Mouse (Mus musculus): ENCODE measurements around the gene Drd4. TPM values are rescaled to one million over a fixed set of nuclear protein-coding genes. Genes with fewer than 3 reads are reported as not detected.

Drd4 gene
- polyA plus RNA-seq, 1 experiment: 0.04 TPM

DNA sequence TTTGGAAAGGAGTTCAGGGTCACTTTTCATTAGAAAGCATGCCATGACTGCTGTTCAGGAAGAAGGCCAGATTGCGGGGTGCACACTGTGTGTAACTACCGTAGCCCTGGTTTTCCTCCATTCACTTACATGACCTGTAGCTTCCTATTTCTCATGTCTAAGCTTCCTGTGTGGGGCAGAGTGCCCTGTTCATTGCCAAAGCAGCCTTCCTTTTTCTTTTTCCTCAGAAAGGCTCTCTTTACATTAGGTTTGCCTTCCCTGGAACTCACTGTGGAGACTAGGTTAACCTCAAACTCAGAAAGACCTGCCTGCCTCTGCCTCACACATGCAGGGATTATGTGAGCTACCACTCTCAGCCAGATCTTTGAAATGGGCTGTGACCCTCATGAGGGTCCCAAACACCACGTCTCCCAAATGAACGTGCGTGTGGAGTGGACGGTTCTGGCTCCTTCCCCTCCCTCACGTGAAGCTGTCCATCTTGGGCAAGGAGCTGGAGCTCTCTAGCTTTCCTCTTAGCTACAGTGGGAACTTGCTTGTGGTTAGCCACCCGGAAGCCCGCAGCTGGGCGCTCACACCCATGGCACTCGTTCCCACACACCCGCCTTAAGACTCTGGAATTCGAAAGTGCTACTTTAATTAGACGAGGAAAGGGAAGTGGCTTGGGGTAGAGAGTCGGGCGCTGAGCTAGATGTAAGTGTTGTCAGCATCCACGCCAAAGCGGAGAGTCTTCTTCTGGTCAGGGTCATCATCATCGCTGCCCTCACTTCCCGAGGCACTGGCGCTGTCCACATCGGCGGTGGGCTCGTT is 23.1 kb upstream of the Drd4 start:
- Histone ChIP-seq H3K9me3 (no peaks in the 10 kb centered on the region), H3K4me3 (replicated peaks) (peak overlapping the region; percentile 91), H3K4me1 (peaks cover 67% of the 10 kb centered on the region), H3K27me3 (replicated peaks) (peaks cover 34% of the 10 kb centered on the region), H3K36me3 (replicated peaks; ENCODE audit: low read length) (peaks cover 14% of the 10 kb centered on the region)
- no peak for TF ChIP-seq FLI1 (IDR thresholded peaks at IDR 0.05; ENCODE audit: low read length)
- no peak for TF ChIP-seq GATA1 (IDR thresholded peaks at IDR 0.05; ENCODE audit: borderline replicate concordance, low read length)

DNA sequence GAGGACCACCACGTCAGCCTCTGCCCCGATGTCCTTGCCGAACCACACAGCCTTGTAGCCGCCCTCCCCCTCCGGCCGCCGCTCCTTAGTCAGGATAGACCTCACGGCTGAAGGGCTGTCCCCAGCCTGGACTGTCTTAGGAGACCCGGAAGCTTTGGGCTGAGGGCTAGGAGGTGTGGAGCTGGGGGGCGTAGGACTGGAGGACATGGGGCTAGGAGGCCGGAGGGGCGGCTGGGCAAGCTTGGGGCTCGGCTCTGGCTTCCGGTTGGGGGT is 22.6 kb upstream of the Drd4 start:
- Histone ChIP-seq H3K36me3 (replicated peaks; ENCODE audit: low read length) (peaks cover 9% of the 10 kb centered on the region), H3K9me3 (no peaks in the 10 kb centered on the region), H3K4me3 (replicated peaks) (peak overlapping the region; percentile 91), H3K27me3 (replicated peaks) (peaks cover 40% of the 10 kb centered on the region), H3K4me1 (peaks cover 67% of the 10 kb centered on the region)
- TF ChIP-seq GATA1 (IDR thresholded peaks at IDR 0.05; ENCODE audit: borderline replicate concordance, low read length) (no peak), FLI1 (IDR thresholded peaks at IDR 0.05; ENCODE audit: low read length) (no peak)

DNA sequence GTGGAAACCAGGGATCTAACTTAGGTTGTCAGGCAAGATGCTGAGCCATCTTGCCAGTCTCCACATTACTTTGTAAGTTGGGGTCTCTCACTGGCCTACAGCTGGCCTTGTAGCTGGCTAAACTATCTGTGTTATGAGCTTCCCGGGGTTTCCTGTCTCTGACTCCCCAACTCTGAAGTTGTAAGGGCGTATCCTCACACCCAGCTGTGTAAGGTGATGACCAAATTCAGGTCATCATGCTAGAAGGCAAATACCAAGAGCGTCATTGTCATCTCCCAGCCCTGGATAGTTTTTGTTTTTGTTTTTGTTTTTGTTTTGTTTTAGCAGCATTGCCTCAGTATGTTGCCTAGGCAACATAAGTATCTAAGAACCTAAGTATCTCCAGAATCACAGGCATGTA is 21.2 kb upstream of the Drd4 start:
- Histone ChIP-seq H3K4me1 (peaks cover 53% of the 10 kb centered on the region), H3K4me3 (replicated peaks) (no peak overlapping the region), H3K9me3 (no peaks in the 10 kb centered on the region), H3K27me3 (replicated peaks) (peaks cover 52% of the 10 kb centered on the region), H3K36me3 (replicated peaks; ENCODE audit: low read length) (no peaks in the 10 kb centered on the region)
- TF ChIP-seq GATA1 (IDR thresholded peaks at IDR 0.05; ENCODE audit: borderline replicate concordance, low read length) (no peak), FLI1 (IDR thresholded peaks at IDR 0.05; ENCODE audit: low read length) (no peak)

DNA sequence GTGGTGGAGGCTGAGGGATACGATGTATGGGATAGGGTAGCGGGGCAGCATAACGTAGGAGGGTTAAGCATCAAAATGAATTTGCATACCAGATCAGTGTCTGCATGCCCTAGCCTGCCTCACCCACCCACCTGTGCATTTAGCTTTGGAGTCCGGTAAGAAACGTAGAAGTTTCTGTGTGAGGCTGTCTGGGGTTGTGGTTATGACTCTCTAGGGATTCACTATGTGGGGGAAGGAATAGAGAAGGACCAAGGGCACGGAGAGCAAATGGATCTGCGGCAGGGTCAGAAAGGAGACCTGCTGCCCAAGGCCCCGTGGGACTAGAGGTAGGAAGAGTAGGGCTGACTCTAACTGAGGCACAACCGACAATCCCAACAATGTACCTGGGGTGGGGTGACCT is 16.4 kb upstream of the Drd4 start:
- no peaks in the 10 kb centered on the region for H3K9me3 ChIP-seq
- no peaks in the 10 kb centered on the region for H3K36me3 ChIP-seq (replicated peaks; ENCODE audit: low read length)
- H3K27me3 ChIP-seq (replicated peaks): peaks cover 85% of the 10 kb centered on the region

DNA sequence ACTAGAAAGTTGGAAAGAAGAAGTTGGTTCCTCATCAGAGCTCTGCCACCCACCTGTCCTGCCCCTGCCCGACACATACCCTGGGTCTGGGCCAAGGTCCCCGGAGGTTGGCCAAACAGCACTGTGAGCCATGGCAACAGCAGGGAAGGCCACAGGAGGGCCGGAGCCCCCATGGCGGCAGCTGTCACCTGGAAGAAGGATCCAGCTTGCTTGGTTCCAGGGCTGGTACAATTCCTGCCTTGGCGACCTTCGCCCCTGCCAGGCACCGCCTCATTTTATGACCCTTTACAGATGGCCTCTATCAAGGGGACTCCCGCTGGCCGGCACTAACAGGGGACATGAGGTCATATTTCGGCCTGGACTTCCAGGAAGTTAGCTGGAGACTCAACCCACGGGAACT is 15.3 kb upstream of the Drd4 start, which contains the start of gene Cdhr5:
Gene Cdhr5 (minus strand): TSS at position 241 of the 400 bp plus-strand sequence.
- Histone ChIP-seq H3K4me1 (peaks cover 42% of the 10 kb centered on the region), H3K9me3 (no peaks in the 10 kb centered on the region), H3K4me3 (replicated peaks) (no peak within 1 kb of the TSS), H3K27me3 (replicated peaks) (peaks cover 87% of the 10 kb centered on the region), H3K36me3 (replicated peaks; ENCODE audit: low read length) (no peaks in the 10 kb centered on the region)
- TF ChIP-seq FLI1 (IDR thresholded peaks at IDR 0.05; ENCODE audit: low read length) (no peak), GATA1 (IDR thresholded peaks at IDR 0.05; ENCODE audit: borderline replicate concordance, low read length) (no peak)

More for the DNA sequence above, 16.4 kb upstream of the Drd4 start:
- Histone ChIP-seq H3K4me3 (replicated peaks) (no peak overlapping the region), H3K4me1 (peaks cover 48% of the 10 kb centered on the region)
- TF ChIP-seq FLI1 (IDR thresholded peaks at IDR 0.05; ENCODE audit: low read length) (no peak), GATA1 (IDR thresholded peaks at IDR 0.05; ENCODE audit: borderline replicate concordance, low read length) (no peak)

DNA sequence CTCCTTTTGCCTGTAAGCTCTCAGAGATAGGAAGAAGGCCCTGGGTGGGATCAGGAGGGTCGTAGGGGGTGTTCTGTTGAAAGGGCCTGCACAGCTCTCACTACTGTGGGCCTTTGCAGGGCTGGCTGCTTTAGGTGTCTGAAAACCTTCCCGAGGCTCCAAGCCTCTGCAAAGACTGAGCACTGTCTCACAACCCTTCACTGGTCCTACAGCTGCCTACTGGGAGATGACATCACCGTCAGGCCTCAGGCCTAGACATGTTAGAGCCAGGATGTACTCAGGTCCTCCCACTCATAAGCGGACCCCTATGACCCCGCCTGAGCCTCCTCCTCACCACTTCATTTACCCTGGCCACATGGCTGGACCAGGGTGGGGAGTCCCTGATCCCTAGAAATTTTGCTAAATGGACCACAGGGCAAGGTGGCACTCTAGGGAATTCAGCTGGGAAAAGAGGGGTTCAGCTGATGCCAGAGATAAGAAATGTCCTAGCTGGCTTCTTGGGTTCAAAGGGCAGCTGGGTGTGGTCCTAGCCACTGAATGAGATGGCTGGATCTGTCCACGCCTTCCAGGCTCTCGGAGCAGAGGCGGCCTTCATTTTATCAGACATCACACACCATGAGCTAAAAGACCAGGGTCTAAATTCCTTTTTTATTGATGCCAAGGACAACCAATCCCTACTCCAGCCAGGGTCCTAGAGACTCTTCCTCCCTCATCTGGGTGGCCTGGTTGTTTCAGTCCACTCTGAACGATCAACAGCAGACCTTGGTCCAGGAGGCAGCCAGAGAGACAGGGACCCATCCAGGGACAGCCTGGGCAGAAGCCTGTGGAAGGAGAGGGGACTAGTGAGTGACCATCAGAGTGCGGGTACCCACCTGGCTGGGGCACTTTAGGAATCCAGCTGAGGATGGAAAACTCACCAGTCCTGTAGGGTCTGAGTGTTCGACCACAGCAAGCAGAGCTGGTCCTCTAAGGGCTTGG is 13.8 kb upstream of the Drd4 start:
- no peaks in the 10 kb centered on the region for H3K36me3 ChIP-seq (replicated peaks; ENCODE audit: low read length)
- TF ChIP-seq FLI1 (IDR thresholded peaks at IDR 0.05; ENCODE audit: low read length) (no peak), GATA1 (IDR thresholded peaks at IDR 0.05; ENCODE audit: borderline replicate concordance, low read length) (no peak)
- H3K4me3 ChIP-seq (replicated peaks): no peak overlapping the region
- peaks cover 85% of the 10 kb centered on the region for H3K27me3 ChIP-seq (replicated peaks)
- no peaks in the 10 kb centered on the region for H3K9me3 ChIP-seq
- H3K4me1 ChIP-seq: peaks cover 42% of the 10 kb centered on the region

DNA sequence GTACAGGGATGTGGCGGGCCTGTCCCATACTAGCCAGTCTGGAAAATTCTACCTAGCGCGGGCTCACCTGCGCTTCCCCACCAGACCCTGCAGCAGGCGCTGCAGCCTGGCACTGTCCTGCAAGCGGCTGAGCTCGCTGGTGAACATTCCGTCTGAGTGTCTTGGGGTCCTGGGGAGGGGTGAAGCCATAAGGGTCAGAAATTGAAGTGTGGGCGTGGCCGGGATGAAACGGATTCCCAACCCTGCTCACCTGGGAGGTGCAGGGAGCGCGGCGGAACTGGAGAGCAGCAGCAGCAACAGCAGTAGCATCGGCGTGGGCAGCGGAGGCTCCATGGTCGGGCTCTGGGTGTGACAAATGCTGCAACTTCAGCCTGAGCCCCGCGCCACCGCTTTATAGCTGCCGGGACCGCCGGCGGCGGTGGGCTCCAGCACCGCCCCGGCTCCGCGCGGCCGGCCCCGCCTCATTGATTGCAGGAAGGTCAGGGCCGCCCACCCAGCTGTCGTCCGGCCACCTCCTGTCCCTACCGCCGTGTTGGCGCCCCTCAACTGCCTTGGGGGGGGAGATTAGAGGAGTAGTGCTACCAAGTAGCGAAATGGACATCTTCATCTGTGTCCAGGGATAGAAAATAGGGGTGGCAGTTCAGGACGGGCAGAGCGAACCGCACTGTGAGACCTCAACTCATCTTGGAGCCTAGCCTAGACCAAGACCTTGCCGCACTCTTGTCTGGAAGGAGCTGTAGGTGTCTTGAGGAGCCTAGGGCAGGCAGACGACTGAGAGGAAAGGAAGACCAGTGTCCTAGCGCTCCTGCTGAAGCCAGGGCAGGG is 12.8 kb upstream of the Drd4 start, which contains the start of gene Sct:
Gene Sct (minus strand): TSS at position 368 of the 825 bp plus-strand sequence.
- no peak for TF ChIP-seq FLI1 (IDR thresholded peaks at IDR 0.05; ENCODE audit: low read length)
- no peak for TF ChIP-seq GATA1 (IDR thresholded peaks at IDR 0.05; ENCODE audit: borderline replicate concordance, low read length)
- no peaks in the 10 kb centered on the region for H3K9me3 ChIP-seq
- peak within 1 kb of the TSS; percentile 85 for H3K4me3 ChIP-seq (replicated peaks)
- no peaks in the 10 kb centered on the region for H3K36me3 ChIP-seq (replicated peaks; ENCODE audit: low read length)
- peaks cover 42% of the 10 kb centered on the region for H3K4me1 ChIP-seq
- H3K27me3 ChIP-seq (replicated peaks): peaks cover 82% of the 10 kb centered on the region

DNA sequence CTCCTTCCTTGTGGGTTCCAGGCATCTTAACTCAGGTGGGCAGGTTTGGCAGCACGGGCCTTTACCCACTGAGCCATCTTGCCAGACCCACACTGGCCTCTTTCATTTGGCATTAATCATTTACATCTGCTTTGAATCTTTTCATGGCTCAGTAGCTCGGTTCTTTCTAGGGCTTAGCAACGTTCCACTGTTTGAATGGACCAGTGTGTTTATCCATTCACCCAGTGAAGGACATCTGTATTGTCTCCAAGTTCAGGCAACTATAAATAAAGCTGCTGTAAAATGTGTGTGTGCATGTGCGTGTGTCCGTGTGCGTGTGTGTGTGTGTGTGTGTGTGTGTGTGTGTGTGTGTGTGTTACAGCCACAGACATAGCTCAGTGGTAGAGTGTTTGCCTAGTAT is 10.4 kb upstream of the Drd4 start:
- TF ChIP-seq GATA1 (IDR thresholded peaks at IDR 0.05; ENCODE audit: borderline replicate concordance, low read length) (no peak), FLI1 (IDR thresholded peaks at IDR 0.05; ENCODE audit: low read length) (no peak)
- H3K27me3 ChIP-seq (replicated peaks): peaks cover 65% of the 10 kb centered on the region

DNA sequence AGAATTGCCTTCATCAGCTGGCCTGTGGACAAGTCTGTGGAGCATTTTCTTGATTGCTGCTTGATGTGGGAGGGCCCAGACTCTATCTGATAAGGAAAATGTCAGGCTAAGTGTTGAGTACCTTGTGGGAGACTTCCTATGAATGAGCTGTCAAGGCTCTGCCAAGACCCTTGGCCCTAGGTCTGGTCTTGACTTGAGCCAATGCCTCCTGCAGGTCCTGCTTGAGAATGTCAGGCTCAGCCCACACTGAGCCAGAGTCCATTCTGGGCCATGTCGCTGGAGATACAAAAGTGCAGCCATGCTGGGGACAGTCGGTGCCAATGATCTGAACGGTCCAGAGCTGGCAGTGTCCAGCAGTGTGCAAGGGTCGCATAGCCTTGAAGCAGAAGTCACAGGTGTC is 9.1 kb upstream of the Drd4 start:
- no peaks in the 10 kb centered on the region for H3K9me3 ChIP-seq
- TF ChIP-seq GATA1 (IDR thresholded peaks at IDR 0.05; ENCODE audit: borderline replicate concordance, low read length) (no peak), FLI1 (IDR thresholded peaks at IDR 0.05; ENCODE audit: low read length) (no peak)
- H3K36me3 ChIP-seq (replicated peaks; ENCODE audit: low read length): no peaks in the 10 kb centered on the region
- peaks cover 33% of the 10 kb centered on the region for H3K4me1 ChIP-seq
- H3K4me3 ChIP-seq (replicated peaks): no peak overlapping the region
- peaks cover 60% of the 10 kb centered on the region for H3K27me3 ChIP-seq (replicated peaks)

More for the DNA sequence above, 10.4 kb upstream of the Drd4 start:
- Histone ChIP-seq H3K36me3 (replicated peaks; ENCODE audit: low read length) (no peaks in the 10 kb centered on the region), H3K9me3 (no peaks in the 10 kb centered on the region), H3K4me3 (replicated peaks) (no peak overlapping the region), H3K4me1 (peaks cover 46% of the 10 kb centered on the region)
